Mouse (Mus musculus) spleen, embryonic (tissue): ENCODE data around the gene Ush2a.

ENCODE experiments used
- CTCF ChIA-PET: fragments of 350-600 bp; sonication (Branson Sonifier 250); formaldehyde crosslinking; loops from one replicate; lab custom pipeline; 2022; lab: Charles Lee

Ush2a gene

GRCm38 (mm10) chr1:188668513-188668912 is 406.7 kb downstream of the Ush2a start:
- CTCF ChIA-PET: no interaction called here

GRCm38 (mm10) chr1:188672871-188673270 is 411.0 kb downstream of the Ush2a start:
- CTCF ChIA-PET: no interaction called here

GRCm38 (mm10) chr1:188674640-188675510 is 413.1 kb downstream of the Ush2a start:
- CTCF ChIA-PET: no interaction called here

- CTCF ChIA-PET: no interaction called here
Observed at GRCm38 (mm10) chr1:188675511-188675863, 413.7 kb downstream of the Ush2a start.

GRCm38 (mm10) chr1:188678189-188678588 is 416.4 kb downstream of the Ush2a start:
- CTCF ChIA-PET: no interaction called here

GRCm38 (mm10) chr1:188686362-188686761 is 424.5 kb downstream of the Ush2a start:
- CTCF ChIA-PET: no interaction called here

GRCm38 (mm10) chr1:188696295-188696694 is 434.5 kb downstream of the Ush2a start:
- CTCF ChIA-PET: no interaction called here

GRCm38 (mm10) chr1:188708176-188708575 is 446.4 kb downstream of the Ush2a start:
- CTCF ChIA-PET: no interaction called here

- CTCF ChIA-PET: no interaction called here
Observed at GRCm38 (mm10) chr1:188708694-188709093, 446.9 kb downstream of the Ush2a start.

GRCm38 (mm10) chr1:188714131-188714530 is 452.3 kb downstream of the Ush2a start:
- CTCF ChIA-PET: no interaction called here

GRCm38 (mm10) chr1:188714941-188715340 is 453.1 kb downstream of the Ush2a start:
- CTCF ChIA-PET: no interaction called here

- CTCF ChIA-PET: no interaction called here
Observed at GRCm38 (mm10) chr1:188716886-188717285, 455.1 kb downstream of the Ush2a start.

- CTCF ChIA-PET: no interaction called here
Observed at GRCm38 (mm10) chr1:188725122-188725995, 463.5 kb downstream of the Ush2a start.

- CTCF ChIA-PET: no interaction called here
Observed at GRCm38 (mm10) chr1:188726937-188727336, 465.1 kb downstream of the Ush2a start.

GRCm38 (mm10) chr1:188728625-188729024 is 466.8 kb downstream of the Ush2a start:
- CTCF ChIA-PET: no interaction called here

GRCm38 (mm10) chr1:188729179-188729578 is 467.4 kb downstream of the Ush2a start:
- CTCF ChIA-PET: no interaction called here

GRCm38 (mm10) chr1:188734741-188735266 is 473.0 kb downstream of the Ush2a start:
- CTCF ChIA-PET: no interaction called here

- CTCF ChIA-PET: no interaction called here
Observed at GRCm38 (mm10) chr1:188742971-188743370, 481.1 kb downstream of the Ush2a start.

GRCm38 (mm10) chr1:188755031-188755430 is 493.2 kb downstream of the Ush2a start:
- CTCF ChIA-PET: interaction anchor here (0.5 kb wide), 1 partner anchor 64 kb away, joined by 4 read pairs; no protein-coding TSS in a partner anchor

- CTCF ChIA-PET: no interaction called here
Observed at GRCm38 (mm10) chr1:188760515-188760914, 498.7 kb downstream of the Ush2a start.

- CTCF ChIA-PET: no interaction called here
Observed at GRCm38 (mm10) chr1:188762463-188762862, 500.6 kb downstream of the Ush2a start.

GRCm38 (mm10) chr1:188763761-188764160 is 501.9 kb downstream of the Ush2a start:
- CTCF ChIA-PET: no interaction called here
